Mouse (Mus musculus) C2C12 (cell line): ENCODE data around the gene Gnb3.

ENCODE experiments used
- CEBPB ChIP-seq: IDR thresholded peaks from one replicate; pipeline ENCODE4 v1.6.1; 2011; ENCODE audit warnings: low read depth, mild to moderate bottlenecking, control low read depth, moderate library complexity
- CTCF ChIP-seq: IDR thresholded peaks from one replicate; pipeline ENCODE4 v1.5.1; 2011; ENCODE audit not compliant: control insufficient read depth, insufficient read depth, insufficient read length
- FOSL1 ChIP-seq: IDR thresholded peaks from one replicate; pipeline ENCODE4 v1.8.0; 2011; ENCODE audit warnings: mild to moderate bottlenecking, low read length; ENCODE audit not compliant: poor library complexity, insufficient read depth, severe bottlenecking
- MAX ChIP-seq: IDR thresholded peaks from one replicate; pipeline ENCODE4 v1.6.1; 2011; ENCODE audit warnings: mild to moderate bottlenecking, control low read depth
- MYOD1 ChIP-seq: IDR thresholded peaks from one replicate; pipeline ENCODE4 v1.6.1; 2011; ENCODE audit warnings: low read depth; ENCODE audit not compliant: control insufficient read depth, insufficient read length
- MYOG ChIP-seq: IDR thresholded peaks from one replicate; pipeline ENCODE4 v1.6.1; 2011; ENCODE audit not compliant: control insufficient read depth, insufficient read length; ENCODE audit errors: extremely low read depth
- USF1 ChIP-seq: IDR thresholded peaks from one replicate; pipeline ENCODE4 v1.6.1; 2011; ENCODE audit warnings: low read depth, mild to moderate bottlenecking, control low read depth, moderate library complexity

GRCm38 (mm10) chr6:124856916-124857839 lies 17.1 kb upstream of the Gnb3 start, which contains the start of gene P3h3:
- TF ChIP-seq CTCF (peak; percentile 48), MYOD1 (no peak), MAX (no peak), MYOG (no peak), CEBPB (no peak), USF1 (no peak), FOSL1 (no peak)
